ENCODE assay signal across 19 mouse cellular contexts in the genomic region with DNA sequence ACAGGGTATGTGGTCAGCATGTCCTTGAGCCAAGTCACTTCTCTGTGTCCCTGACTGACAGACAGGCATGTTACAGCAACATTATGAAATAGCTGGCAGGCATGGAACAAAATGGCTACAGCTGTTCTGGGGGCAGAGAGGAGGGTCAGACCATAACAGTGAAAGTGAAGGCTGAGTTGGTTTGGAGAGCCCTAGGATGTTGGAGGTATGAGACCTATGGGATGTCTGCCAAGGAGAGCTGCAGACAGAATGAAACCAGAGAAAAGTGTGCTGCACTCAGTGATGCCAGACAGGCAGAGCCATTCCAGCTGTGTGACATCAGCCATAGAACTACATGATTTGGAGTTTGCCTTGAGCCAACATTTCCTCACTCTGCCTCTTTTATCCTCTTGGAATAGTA. TPM values are rescaled to one million over a fixed set of nuclear protein-coding genes. Genes with fewer than 3 reads are reported as not detected.
DNase-seq lines count a peak whose midpoint lies in the region; ATAC-seq and TF ChIP-seq lines count a peak whose summit lies in the region.
"Had no signal": no experiment of that assay in that cellular context is flagged by ENCODE, and none has a peak within 500 bp of the region (broad histone marks: within the 10 kb centered on the region; RNA-seq: fewer than 3 reads in every experiment).

No protein-coding gene starts in this region.

- no peak for TF ChIP-seq EP300 in stomach, postnatal 0 days (optimal IDR thresholded peaks at IDR 0.05)

- H3K4me1 ChIP-seq in intestine, embryonic 15.5 days (replicated peaks) = no peaks in the 10 kb centered on the region
- H3K4me1 ChIP-seq in intestine, embryonic 16.5 days (ENCODE audit: control insufficient read depth, insufficient read depth, low read length) = no peaks in the 10 kb centered on the region
- H3K4me1 ChIP-seq in stomach, embryonic 14.5 days (ENCODE audit: control insufficient read depth, insufficient read depth, low read length) = no peaks in the 10 kb centered on the region
- no peaks in the 10 kb centered on the region for H3K4me1 ChIP-seq in stomach, postnatal 0 days (replicated peaks; ENCODE audit: control insufficient read depth, insufficient read depth)
- H3K4me1 ChIP-seq: neural tube, embryonic 15.5 days had no signal

- no peak overlapping the region for H3K4me3 ChIP-seq in intestine, embryonic 15.5 days (replicated peaks)
- H3K4me3 ChIP-seq in intestine, embryonic 16.5 days (ENCODE audit: low read length) = no peak overlapping the region
- H3K4me3 ChIP-seq in stomach, embryonic 14.5 days (ENCODE audit: low read depth, low read length) = no peak overlapping the region
- H3K4me3 ChIP-seq in stomach, postnatal 0 days (ENCODE audit: low read depth, low read length) = no peak overlapping the region
- H3K4me3 ChIP-seq: liver, embryonic 13.5 days; myocyte; neural tube, embryonic 15.5 days had no signal

- no peak overlapping the region for H3K9ac ChIP-seq in intestine, embryonic 15.5 days
- H3K9ac ChIP-seq in intestine, embryonic 16.5 days (ENCODE audit: low read depth, low read length) = no peak overlapping the region
- H3K9ac ChIP-seq in stomach, embryonic 14.5 days (replicated peaks; ENCODE audit: low read depth, low read length) = no peak overlapping the region
- H3K9ac ChIP-seq in stomach, postnatal 0 days (ENCODE audit: low read length) = no peak overlapping the region
- H3K9ac ChIP-seq: forebrain, postnatal 0 days; hindbrain, embryonic 14.5 days; liver, embryonic 13.5 days; neural tube, embryonic 15.5 days had no signal

- 0 out of 2 replicates have a peak, but pooled peaks have one; percentile 31 for ATAC-seq in intestine, embryonic 15.5 days
- no peak for ATAC-seq in intestine, embryonic 16.5 days
- ATAC-seq in stomach, embryonic 14.5 days (ENCODE audit: insufficient number of reproducible peaks, insufficient read depth, low FRiP score, low read depth) = peak; percentile 49; the same call in 1 of the 2 replicates
- no peak for ATAC-seq in stomach, postnatal 0 days (ENCODE audit: low FRiP score, low TSS enrichment)
- ATAC-seq in cerebellum, adult (ENCODE audit: insufficient number of reproducible peaks, low FRiP score, low TSS enrichment) = no peak
- ATAC-seq: forebrain, postnatal 0 days had no signal

- DNase-seq in adrenal gland, adult 2 months = peak; percentile 40
- no peak for DNase-seq in adrenal gland, adult 8-10 months
- DNase-seq in stomach, postnatal 0 days (ENCODE audit: low spot score) = no peak
- no peak for DNase-seq in cerebellum, adult 11 months
- DNase-seq: cerebellum, adult 11-12 months; cerebellum, postnatal 36 days; forebrain, postnatal 0 days; kidney, adult 11 months; kidney, postnatal 10 days; liver, embryonic 13.5 days; midbrain, embryonic 14.5 days had no signal

- no peak for TF ChIP-seq CTCF in stomach, postnatal 0 days (IDR thresholded peaks at IDR 0.05; ENCODE audit: low read depth)

- no peak overlapping the region for H3K27ac ChIP-seq in intestine, embryonic 15.5 days
- no peak overlapping the region for H3K27ac ChIP-seq in intestine, embryonic 16.5 days (ENCODE audit: low read length)
- no peak overlapping the region for H3K27ac ChIP-seq in stomach, embryonic 14.5 days (ENCODE audit: low read length)
- no peak overlapping the region for H3K27ac ChIP-seq in stomach, postnatal 0 days (replicated peaks)
- H3K27ac ChIP-seq: hindbrain, embryonic 14.5 days; liver, embryonic 13.5 days; neural tube, embryonic 15.5 days had no signal

- no peak overlapping the region for H3K4me2 ChIP-seq in intestine, embryonic 15.5 days (replicated peaks)
- H3K4me2 ChIP-seq in intestine, embryonic 16.5 days (ENCODE audit: low read depth, low read length) = no peak overlapping the region
- no peak overlapping the region for H3K4me2 ChIP-seq in stomach, embryonic 14.5 days (replicated peaks; ENCODE audit: low read depth, low read length)
- no peak overlapping the region for H3K4me2 ChIP-seq in stomach, postnatal 0 days (replicated peaks; ENCODE audit: low read depth)
- H3K4me2 ChIP-seq: hindbrain, embryonic 14.5 days; liver, embryonic 13.5 days; neural tube, embryonic 15.5 days had no signal

- H3K27me3 ChIP-seq in intestine, embryonic 15.5 days (replicated peaks) = no peaks in the 10 kb centered on the region
- H3K27me3 ChIP-seq in intestine, embryonic 16.5 days (replicated peaks; ENCODE audit: control insufficient read depth, insufficient read depth, low read length) = no peaks in the 10 kb centered on the region
- H3K27me3 ChIP-seq in stomach, embryonic 14.5 days (ENCODE audit: control insufficient read depth, insufficient read depth, low read length) = no peaks in the 10 kb centered on the region
- no peaks in the 10 kb centered on the region for H3K27me3 ChIP-seq in stomach, postnatal 0 days (ENCODE audit: control insufficient read depth, insufficient read depth, low read length)
- H3K27me3 ChIP-seq: CH12.LX; liver, embryonic 13.5 days; neural tube, embryonic 15.5 days had no signal

- H3K9me3 ChIP-seq in intestine, embryonic 15.5 days = no peaks in the 10 kb centered on the region
- H3K9me3 ChIP-seq in intestine, embryonic 16.5 days (ENCODE audit: control insufficient read depth, low read length) = no peaks in the 10 kb centered on the region
- H3K9me3 ChIP-seq in stomach, embryonic 14.5 days (ENCODE audit: control insufficient read depth, low read depth, low read length) = no peaks in the 10 kb centered on the region
- no peaks in the 10 kb centered on the region for H3K9me3 ChIP-seq in stomach, postnatal 0 days (ENCODE audit: control insufficient read depth, low read length)
- H3K9me3 ChIP-seq: liver, embryonic 13.5 days; neural tube, embryonic 15.5 days had no signal

- H3K36me3 ChIP-seq in intestine, embryonic 15.5 days = no peaks in the 10 kb centered on the region
- no peaks in the 10 kb centered on the region for H3K36me3 ChIP-seq in intestine, embryonic 16.5 days (ENCODE audit: control insufficient read depth, insufficient read depth, low read length)
- H3K36me3 ChIP-seq in stomach, embryonic 14.5 days (ENCODE audit: control insufficient read depth, insufficient read depth, low read length) = no peaks in the 10 kb centered on the region
- H3K36me3 ChIP-seq in stomach, postnatal 0 days (ENCODE audit: control insufficient read depth, insufficient read depth, low read length) = no peaks in the 10 kb centered on the region
- H3K36me3 ChIP-seq: liver, embryonic 13.5 days; neural tube, embryonic 15.5 days had no signal

RNA-seq across cellular contexts. Expression of gene Cetn3, which starts 28.0 kb away (rescaled TPM):
- total RNA-seq in adrenal gland, adult 2 months (2021) = 100 to 1,000 TPM; 116 to 135 TPM
- polyA plus RNA-seq in adrenal gland, adult 2 months (2012; rRNA removed) = 0.48 and 0.77 TPM in 2 replicates
- 100 to 1,000 TPM; 103 to 142 (median 122) TPM for total RNA-seq in adrenal gland, adult 8-10 months (2022)
- 175 and 207 TPM in 2 replicates for polyA plus RNA-seq in intestine, embryonic 15.5 days (2015; fragmentation: Nextera tagmentation; extraction: Ambion mirVana)
- polyA plus RNA-seq in intestine, embryonic 16.5 days (2015; fragmentation: Nextera tagmentation; extraction: Ambion mirVana) = 142 and 164 TPM in 2 replicates
- polyA plus RNA-seq in stomach, embryonic 14.5 days (2014; fragmentation: Nextera tagmentation; extraction: Ambion mirVana) = 266 and 279 TPM in 2 replicates
- 166 and 170 TPM in 2 replicates for polyA plus RNA-seq in stomach, postnatal 0 days (2015; fragmentation: Nextera tagmentation; extraction: Ambion mirVana)

RNA-seq across cellular contexts. Expression of gene Mblac2, which starts 43.7 kb away (rescaled TPM):
- total RNA-seq in adrenal gland, adult 2 months (2021) = 10 to 100 TPM; 10.6 to 12.4 TPM
- polyA plus RNA-seq in adrenal gland, adult 2 months (2012; rRNA removed) = 5.6 and 5.7 TPM in 2 replicates
- total RNA-seq in adrenal gland, adult 8-10 months (2022) = 10 to 100 TPM; 12.2 to 19.5 (median 14.7) TPM
- polyA plus RNA-seq in intestine, embryonic 15.5 days (2015; fragmentation: Nextera tagmentation; extraction: Ambion mirVana) = 8.4 and 9.2 TPM in 2 replicates
- 8.8 and 8.9 TPM in 2 replicates for polyA plus RNA-seq in intestine, embryonic 16.5 days (2015; fragmentation: Nextera tagmentation; extraction: Ambion mirVana)
- 6.3 and 9.3 TPM in 2 replicates for polyA plus RNA-seq in stomach, embryonic 14.5 days (2014; fragmentation: Nextera tagmentation; extraction: Ambion mirVana)
- 11.1 and 11.7 TPM in 2 replicates for polyA plus RNA-seq in stomach, postnatal 0 days (2015; fragmentation: Nextera tagmentation; extraction: Ambion mirVana)

RNA-seq across cellular contexts. Expression of gene Polr3g, which starts 44.1 kb away (rescaled TPM):
- 1 to 10 TPM; 4.5 to 6.6 TPM for total RNA-seq in adrenal gland, adult 2 months (2021)
- 1.4 TPM in 2 replicates for polyA plus RNA-seq in adrenal gland, adult 2 months (2012; rRNA removed)
- 10 to 100 TPM in 1 of 4 experiments, 1 to 10 TPM in 3; 5.9 to 11.1 (median 8.4) TPM for total RNA-seq in adrenal gland, adult 8-10 months (2022)
- polyA plus RNA-seq in intestine, embryonic 15.5 days (2015; fragmentation: Nextera tagmentation; extraction: Ambion mirVana) = 16.7 and 17.2 TPM in 2 replicates
- 11.9 and 15.2 TPM in 2 replicates for polyA plus RNA-seq in intestine, embryonic 16.5 days (2015; fragmentation: Nextera tagmentation; extraction: Ambion mirVana)
- polyA plus RNA-seq in stomach, embryonic 14.5 days (2014; fragmentation: Nextera tagmentation; extraction: Ambion mirVana) = 13.7 and 15.0 TPM in 2 replicates
- polyA plus RNA-seq in stomach, postnatal 0 days (2015; fragmentation: Nextera tagmentation; extraction: Ambion mirVana) = 34.0 and 39.6 TPM in 2 replicates

Comparison
In these comparisons a context has a peak if more than half of its experiments do, and no peak if none do; other contexts are left out.
1. ATAC-seq: peak in intestine, embryonic 15.5 days (single experiment) and stomach, embryonic 14.5 days (single experiment); none in intestine, embryonic 16.5 days (single experiment), stomach, postnatal 0 days (single experiment) and cerebellum, adult (single experiment).
2. RNA of gene Cetn3, which starts 28.0 kb away (polyA plus RNA-seq): 266 to 279 TPM in stomach, embryonic 14.5 days, 175 to 207 TPM in intestine, embryonic 15.5 days, 166 to 170 TPM in stomach, postnatal 0 days and 142 to 164 TPM in intestine, embryonic 16.5 days; 0.48 to 0.77 TPM in adrenal gland, adult 2 months; every median in the first group is over 10 times any median in the second.